Mouse (Mus musculus) intestine, embryonic 16.5 days (tissue): Measurements from ENCODE around the gene Eif3k. TPM values are rescaled to one million over a fixed set of nuclear protein-coding genes. Genes with fewer than 3 reads are reported as not detected.

Experiments
- ATAC-seq: fragments of 200-750 bp; cut with Nextera tagmentation; 2 replicates; pipeline ENCODE4 v1.8.0; 2017; ENCODE audit warnings: moderate TSS enrichment, moderate library complexity
- H3K27ac ChIP-seq: fragments of 300-500 bp; sonication (generic); 2 replicates; pipeline ENCODE4 v1.5.1; 2014; ENCODE audit warnings: mild to moderate bottlenecking, low read length
- H3K27me3 ChIP-seq: fragments of 300-500 bp; sonication (generic); replicated peaks from 2 replicates; pipeline ENCODE4 v1.6.1; 2014; ENCODE audit warnings: low read length, control low read depth, mixed read lengths; ENCODE audit not compliant: control insufficient read depth, insufficient read depth
- H3K36me3 ChIP-seq: fragments of 300-500 bp; sonication (generic); 2 replicates; pipeline ENCODE4 v1.6.1; 2014; ENCODE audit warnings: low read length, control low read depth; ENCODE audit not compliant: control insufficient read depth, insufficient read depth
- H3K4me1 ChIP-seq: fragments of 300-500 bp; sonication (generic); 2 replicates; pipeline ENCODE4 v1.6.1; 2014; ENCODE audit warnings: low read length, control low read depth, mixed read lengths; ENCODE audit not compliant: control insufficient read depth, insufficient read depth
- H3K4me2 ChIP-seq: fragments of 300-500 bp; sonication (generic); 2 replicates; pipeline ENCODE4 v1.6.1; 2014; ENCODE audit warnings: low read depth, low read length, control low read depth
- H3K4me3 ChIP-seq: fragments of 300-500 bp; sonication (generic); 2 replicates; pipeline ENCODE4 v1.5.1; 2014; ENCODE audit warnings: mild to moderate bottlenecking, low read length
- H3K9ac ChIP-seq: fragments of 300-500 bp; sonication (generic); 2 replicates; pipeline ENCODE4 v1.6.1; 2014; ENCODE audit warnings: low read depth, low read length
- H3K9me3 ChIP-seq: fragments of 300-500 bp; sonication (generic); 2 replicates; pipeline ENCODE4 v1.6.1; 2016; ENCODE audit warnings: low read length, control low read depth; ENCODE audit not compliant: control insufficient read depth
- WGBS: fragments of 180-500 bp; shearing (Covaris S2); extraction: QIAGEN DNeasy Blood & Tissue Kit; methylation state at CpG from one replicate; pipeline ENCODE4 v1.1.7; 2014; 5-methylcytosine and 5-hydroxymethylcytosine counted together
- polyA plus RNA-seq: library from polyadenylated mRNA; unstranded; fragments of >200 nt; fragmentation: Nextera tagmentation; extraction: Ambion mirVana; gene quantifications from 2 replicates; pipeline ENCODE4 v1.2.1, GENCODE M21; 2015

Gene Eif3k
- 355 and 362 TPM in 2 replicates for polyA plus RNA-seq

DNA sequence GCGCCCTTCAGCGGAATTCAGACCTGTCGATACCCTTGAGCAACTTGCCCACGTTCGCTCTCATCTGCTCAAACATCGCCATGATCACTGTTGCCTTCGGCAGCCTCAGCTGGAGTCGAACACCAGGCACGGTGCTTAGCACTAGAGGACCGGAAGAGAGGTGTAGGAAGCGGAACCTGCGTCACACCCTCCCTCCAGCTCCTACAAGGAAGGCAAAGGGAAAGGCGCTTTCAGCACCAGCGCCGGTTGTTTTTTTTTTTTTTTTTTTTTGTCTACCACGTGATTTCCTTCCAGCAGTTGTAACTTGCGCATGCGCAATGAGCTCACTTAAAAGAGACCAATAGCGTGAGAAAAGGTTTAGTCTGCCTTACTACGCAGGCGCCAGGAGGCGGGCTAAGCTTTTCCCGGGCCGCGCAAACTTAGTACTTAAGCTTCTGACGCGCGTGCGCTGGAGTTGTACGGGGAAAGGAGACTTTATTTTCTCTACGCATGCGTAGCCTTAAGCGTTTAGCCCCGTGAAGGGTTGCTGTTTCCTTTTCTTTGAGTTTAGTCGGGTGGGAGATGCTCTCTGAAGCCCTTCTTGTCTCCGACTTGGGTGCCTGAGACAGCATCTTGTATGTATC, at the start of gene Eif3k, which contains the start of gene Map4k1:
TSS of gene Eif3k (minus strand) at position 214 of the 623 bp plus-strand sequence.
TSS of gene Map4k1 (plus strand) at position 400 of the 623 bp plus-strand sequence.
- under 1% methylated on average over 36 of the region's 36 CpGs for WGBS
- Histone ChIP-seq H3K27ac (peak within 1 kb of the TSS; percentile 90), H3K9ac (peak within 1 kb of the TSS; percentile 82), H3K4me3 (peak within 1 kb of the TSS; percentile 71), H3K4me2 (peak within 1 kb of the TSS; percentile 91), H3K9me3 (no peaks in the 10 kb centered on the region), H3K27me3 (no peaks in the 10 kb centered on the region), H3K36me3 (peaks cover 17% of the 10 kb centered on the region), H3K4me1 (peaks cover 8% of the 10 kb centered on the region)
- peak; percentile 97 for ATAC-seq

DNA sequence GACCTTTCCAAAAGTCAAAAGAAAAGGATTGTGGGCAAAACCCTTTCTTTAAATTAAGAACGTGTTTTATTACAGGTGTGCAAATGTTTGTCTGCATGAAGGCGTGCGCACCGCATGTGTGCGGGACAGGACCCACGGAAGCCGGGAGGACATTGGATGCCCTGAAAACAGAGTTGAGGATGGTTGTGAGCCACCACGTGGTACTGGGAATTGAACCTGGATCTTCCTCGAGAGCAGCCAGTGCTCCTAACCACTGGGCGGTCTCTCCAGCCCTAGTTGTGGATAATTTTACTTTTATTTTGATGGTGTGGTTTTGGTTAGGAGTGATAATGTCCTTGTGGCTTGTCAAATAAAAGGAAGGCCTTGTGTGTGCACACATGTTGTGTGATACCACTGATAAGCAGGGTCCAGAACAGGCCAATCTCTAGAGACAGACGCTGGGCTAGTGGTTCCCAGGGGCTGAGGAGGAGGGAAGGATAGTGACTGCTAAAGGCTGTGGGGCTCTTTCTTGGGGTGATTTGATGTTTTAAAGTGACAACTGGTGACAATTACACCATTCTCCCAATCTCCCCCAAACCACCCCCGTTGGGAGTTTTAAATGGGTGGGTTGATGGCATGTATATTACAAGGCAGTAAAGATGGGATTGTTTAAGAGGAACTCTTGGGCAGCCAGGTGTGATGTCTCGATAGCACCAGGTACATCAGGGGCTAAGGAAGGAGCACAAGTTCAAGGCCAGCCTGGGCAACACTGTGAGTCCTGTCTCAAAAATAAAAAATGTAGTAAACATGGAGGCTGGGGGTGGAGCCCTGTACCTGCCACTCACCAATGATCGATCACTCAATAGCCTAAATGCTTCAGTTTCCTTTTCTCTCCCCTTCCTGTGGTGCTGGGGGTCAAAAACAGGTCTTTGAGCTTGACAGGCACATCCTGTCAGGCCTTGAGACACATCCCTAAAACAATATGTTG, 48.3 kb upstream of the Eif3k start:
- H3K27ac ChIP-seq = no peak overlapping the region
- H3K36me3 ChIP-seq = no peaks in the 10 kb centered on the region
- no peaks in the 10 kb centered on the region for H3K9me3 ChIP-seq
- H3K27me3 ChIP-seq = no peaks in the 10 kb centered on the region
- no peaks in the 10 kb centered on the region for H3K4me1 ChIP-seq
- no peak overlapping the region for H3K9ac ChIP-seq
- no peak overlapping the region for H3K4me2 ChIP-seq
- WGBS = 87% methylated on average over 14 of the region's 14 CpGs
- no peak overlapping the region for H3K4me3 ChIP-seq
- ATAC-seq = no peak; the same call in 1 of the 2 replicates

DNA sequence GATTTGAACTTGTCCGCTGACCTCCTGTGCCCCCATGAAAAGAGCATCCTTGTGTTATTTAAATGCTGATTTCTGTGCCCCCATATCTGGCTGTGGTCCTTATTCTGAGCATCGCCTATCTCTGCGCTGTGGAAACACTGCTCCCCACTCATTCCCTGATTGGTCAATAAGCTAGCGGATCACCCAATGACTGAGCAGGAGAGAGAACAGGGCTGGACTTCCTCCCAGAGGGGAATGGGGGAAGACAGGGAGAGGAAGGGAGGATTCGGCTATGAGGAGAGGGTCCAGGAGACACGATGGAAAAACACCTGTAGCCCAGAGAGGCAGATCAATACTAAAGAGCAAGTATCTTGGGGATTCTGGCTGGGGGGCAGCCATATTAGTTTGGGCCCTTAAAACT, 47.1 kb upstream of the Eif3k start:
- no peaks in the 10 kb centered on the region for H3K36me3 ChIP-seq
- H3K9me3 ChIP-seq = no peaks in the 10 kb centered on the region
- no peak overlapping the region for H3K4me3 ChIP-seq
- no peak overlapping the region for H3K9ac ChIP-seq
- 86% methylated on average over 6 of the region's 6 CpGs for WGBS
- no peak overlapping the region for H3K27ac ChIP-seq
- H3K4me2 ChIP-seq = no peak overlapping the region
- H3K4me1 ChIP-seq = no peaks in the 10 kb centered on the region
- H3K27me3 ChIP-seq = no peaks in the 10 kb centered on the region
- ATAC-seq = no peak

DNA sequence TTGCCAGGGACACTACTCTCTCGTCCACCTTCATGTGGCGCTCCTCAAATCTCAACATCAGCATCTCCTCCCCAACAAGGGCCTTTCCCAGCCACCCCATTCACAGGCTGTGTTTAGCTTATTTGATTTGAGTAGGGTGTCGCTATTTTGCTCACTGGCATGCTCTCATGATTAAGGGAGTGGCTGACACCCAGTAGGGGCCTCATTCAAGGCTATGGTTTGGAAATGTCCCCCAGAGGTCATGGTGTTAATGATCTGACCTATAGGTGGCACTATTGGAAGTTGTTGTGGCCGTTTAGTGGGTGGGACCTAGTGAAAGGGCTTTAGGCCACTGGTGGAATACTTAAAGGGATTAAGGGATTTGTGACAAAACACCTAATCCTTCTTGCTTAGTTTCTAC, 45.1 kb upstream of the Eif3k start:
- Histone ChIP-seq H3K36me3 (no peaks in the 10 kb centered on the region), H3K4me1 (no peaks in the 10 kb centered on the region)
- WGBS = 71% methylated on average over 4 of the region's 4 CpGs

DNA sequence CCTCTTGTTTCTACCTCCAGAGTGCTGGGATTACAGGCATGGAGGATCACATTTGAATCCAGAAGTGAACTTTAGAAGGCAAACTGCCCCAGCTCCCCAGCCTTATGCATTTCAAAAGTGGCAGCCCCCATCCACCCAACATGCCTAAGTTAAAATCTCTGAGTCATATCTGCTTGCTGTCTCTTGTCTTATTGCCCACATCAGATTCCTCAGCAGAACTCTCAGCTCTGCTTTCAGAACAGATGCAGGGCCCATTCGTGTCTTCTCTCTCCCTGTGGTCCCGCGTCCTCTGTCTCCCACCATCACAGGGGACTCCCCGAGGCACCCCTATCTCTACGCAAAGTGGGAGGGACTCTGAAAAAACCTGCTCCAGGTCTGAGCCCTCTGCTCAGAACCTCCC, 44.5 kb upstream of the Eif3k start:
- 90% methylated on average over 5 of the region's 5 CpGs for WGBS
- Histone ChIP-seq H3K9ac (no peak overlapping the region), H3K4me3 (no peak overlapping the region), H3K27ac (no peak overlapping the region), H3K36me3 (no peaks in the 10 kb centered on the region), H3K4me2 (no peak overlapping the region), H3K9me3 (no peaks in the 10 kb centered on the region), H3K4me1 (no peaks in the 10 kb centered on the region), H3K27me3 (no peaks in the 10 kb centered on the region)
- ATAC-seq = no peak

More for the DNA sequence above, 45.1 kb upstream of the Eif3k start:
- H3K27ac ChIP-seq = no peak overlapping the region
- H3K27me3 ChIP-seq = no peaks in the 10 kb centered on the region
- no peaks in the 10 kb centered on the region for H3K9me3 ChIP-seq
- H3K4me3 ChIP-seq = no peak overlapping the region
- H3K4me2 ChIP-seq = no peak overlapping the region
- ATAC-seq = no peak
- no peak overlapping the region for H3K9ac ChIP-seq

DNA sequence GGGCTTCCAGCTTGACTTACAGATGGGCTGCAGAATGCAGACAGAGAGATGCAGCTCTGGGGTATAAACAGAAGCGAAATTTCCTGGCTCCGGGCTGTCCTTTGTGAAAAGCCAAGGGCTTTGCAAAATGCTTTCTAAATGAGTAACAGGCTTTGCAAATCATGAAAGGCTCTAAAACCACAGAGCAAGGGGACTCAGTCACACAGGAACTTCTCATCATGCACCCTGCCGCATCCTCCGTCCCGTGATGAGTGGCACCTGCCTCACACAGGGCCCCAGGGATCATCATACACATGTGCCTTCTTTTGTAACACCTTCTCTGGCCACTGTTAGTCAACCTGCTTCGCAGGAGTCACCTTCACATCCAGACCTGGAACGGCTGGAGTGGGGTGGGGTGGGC, 43.9 kb upstream of the Eif3k start:
- no peak overlapping the region for H3K4me3 ChIP-seq
- 75% methylated on average over 7 of the region's 7 CpGs for WGBS
- no peaks in the 10 kb centered on the region for H3K36me3 ChIP-seq
- no peak overlapping the region for H3K4me2 ChIP-seq
- H3K27ac ChIP-seq = no peak overlapping the region
- peaks cover 2% of the 10 kb centered on the region for H3K27me3 ChIP-seq
- no peaks in the 10 kb centered on the region for H3K9me3 ChIP-seq
- no peaks in the 10 kb centered on the region for H3K4me1 ChIP-seq
- no peak overlapping the region for H3K9ac ChIP-seq
- ATAC-seq = no peak

DNA sequence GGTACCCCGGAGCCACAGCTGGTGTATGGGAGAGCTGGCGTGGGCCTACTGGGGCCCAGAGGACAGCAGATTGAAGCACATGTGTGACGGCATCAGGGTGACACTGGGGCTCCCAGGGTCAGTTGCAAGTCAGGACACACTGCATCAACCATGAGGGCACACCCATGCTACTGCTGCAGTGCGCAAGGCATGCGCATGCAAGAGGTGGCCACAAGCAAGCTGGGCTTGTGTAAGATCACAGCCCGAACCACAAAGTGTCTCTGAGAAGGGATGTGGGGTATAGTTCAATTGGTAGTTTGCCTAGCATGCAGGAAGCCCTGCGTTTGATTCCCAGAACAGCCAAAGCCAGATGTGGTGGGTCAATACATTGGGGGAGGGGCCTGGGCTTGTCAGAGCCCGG, 41.9 kb upstream of the Eif3k start:
- H3K27me3 ChIP-seq = peaks cover 21% of the 10 kb centered on the region
- no peaks in the 10 kb centered on the region for H3K36me3 ChIP-seq
- no peak for ATAC-seq
- H3K4me1 ChIP-seq = peaks cover 8% of the 10 kb centered on the region
- H3K9ac ChIP-seq = no peak overlapping the region
- 89% methylated on average over 8 of the region's 8 CpGs for WGBS
- no peak overlapping the region for H3K27ac ChIP-seq
- H3K9me3 ChIP-seq = no peaks in the 10 kb centered on the region
- H3K4me3 ChIP-seq = no peak overlapping the region
- H3K4me2 ChIP-seq = no peak overlapping the region

DNA sequence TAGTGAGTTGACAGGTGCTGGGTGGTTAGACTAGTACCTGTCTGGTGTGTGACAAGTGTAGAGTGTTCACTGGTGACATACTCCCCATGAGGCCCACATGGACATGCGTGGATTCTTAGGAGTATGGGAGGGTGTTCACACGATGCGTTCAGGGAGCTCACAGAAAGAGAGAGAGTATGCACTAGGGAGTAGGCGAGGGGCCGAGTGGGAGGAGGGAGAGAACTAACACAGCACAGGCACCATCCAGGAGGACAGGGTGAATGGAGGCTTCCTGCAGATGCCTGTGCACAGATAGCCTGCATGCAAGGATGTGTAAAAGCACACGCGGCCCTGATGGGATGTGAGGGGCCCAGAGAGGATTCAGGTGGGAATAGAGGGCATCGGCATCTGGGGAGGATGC, 40.8 kb upstream of the Eif3k start:
- Histone ChIP-seq H3K9ac (no peak overlapping the region), H3K9me3 (no peaks in the 10 kb centered on the region), H3K27ac (no peak overlapping the region), H3K4me1 (peaks cover 8% of the 10 kb centered on the region), H3K4me3 (no peak overlapping the region), H3K4me2 (no peak overlapping the region), H3K27me3 (peaks cover 26% of the 10 kb centered on the region), H3K36me3 (no peaks in the 10 kb centered on the region)
- 83% methylated on average over 8 of the region's 8 CpGs for WGBS
- ATAC-seq = no peak

DNA sequence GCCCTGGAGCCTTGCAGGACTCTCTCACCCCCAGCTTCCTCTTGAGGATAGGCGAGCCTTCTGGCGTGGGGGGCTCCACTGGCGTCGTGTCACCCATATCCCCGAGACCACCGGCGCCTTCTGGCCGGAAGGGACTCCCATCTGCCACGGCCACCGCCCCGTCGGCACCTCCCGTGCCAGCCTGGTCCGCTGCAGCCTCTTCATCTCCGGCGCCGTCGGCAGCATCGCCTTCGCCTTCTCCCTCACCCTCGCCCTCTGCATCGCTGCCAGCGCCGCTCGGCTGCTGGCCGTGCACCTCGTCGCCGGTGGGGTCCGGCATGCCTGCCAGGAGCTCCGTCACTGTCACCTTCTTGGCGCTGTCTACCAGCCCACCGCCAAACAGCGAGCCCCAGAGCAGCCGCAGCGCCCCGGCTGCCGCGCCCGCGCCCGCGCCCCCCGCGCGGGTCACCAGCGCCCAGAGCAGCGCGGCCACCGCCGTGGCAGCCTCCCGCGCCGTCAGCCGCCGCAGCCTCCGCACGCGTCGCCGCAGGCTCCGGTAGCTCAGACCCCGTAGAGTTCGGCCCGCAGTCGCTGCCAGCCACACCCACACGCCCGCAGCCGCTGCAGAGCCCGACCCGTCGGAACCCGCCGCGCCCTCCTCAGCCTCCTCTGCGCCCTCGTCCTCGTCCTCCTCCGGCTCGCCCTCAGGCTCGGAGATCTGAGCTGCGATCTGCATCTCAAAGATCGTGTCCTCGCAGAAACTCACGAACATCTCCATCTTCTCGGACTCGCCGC, 38.0 kb upstream of the Eif3k start:
- H3K9ac ChIP-seq = peak overlapping the region; percentile 56
- H3K9me3 ChIP-seq = 0 out of 2 replicates have a peak, but pooled peaks cover 4% of the 10 kb centered on the region
- H3K4me2 ChIP-seq = peak overlapping the region; percentile 83
- H3K36me3 ChIP-seq = no peaks in the 10 kb centered on the region
- peaks cover 26% of the 10 kb centered on the region for H3K27me3 ChIP-seq
- 4% methylated on average over 82 of the region's 88 CpGs for WGBS
- H3K27ac ChIP-seq = no peak overlapping the region
- no peak; the same call in 1 of the 2 replicates for ATAC-seq
- H3K4me1 ChIP-seq = peaks cover 8% of the 10 kb centered on the region
- H3K4me3 ChIP-seq = peak overlapping the region; percentile 46
